Mouse (Mus musculus) G1E (cell line): ENCODE measurements around the gene Sox5.

Experiments
- CTCF ChIP-seq: IDR thresholded peaks from 2 replicates; pipeline ENCODE4 v1.5.1; 2012; ENCODE audit warnings: low read depth, low read length, inconsistent platforms, mixed read lengths
- GATA1 ChIP-seq: IDR thresholded peaks from 2 replicates; pipeline ENCODE4 v1.6.1; 2012; ENCODE audit warnings: borderline replicate concordance, low read length, inconsistent platforms, mixed read lengths
- POLR2AphosphoS5 ChIP-seq: IDR thresholded peaks from 2 replicates; pipeline ENCODE4 v1.6.1; 2012; ENCODE audit warnings: low read depth, low read length, inconsistent platforms; ENCODE audit not compliant: insufficient replicate concordance
- TAL1 ChIP-seq: conservative IDR thresholded peaks from 2 replicates; pipeline ENCODE4 v1.6.1; 2012; ENCODE audit warnings: low read depth, low read length, inconsistent platforms, mixed read lengths

DNA sequence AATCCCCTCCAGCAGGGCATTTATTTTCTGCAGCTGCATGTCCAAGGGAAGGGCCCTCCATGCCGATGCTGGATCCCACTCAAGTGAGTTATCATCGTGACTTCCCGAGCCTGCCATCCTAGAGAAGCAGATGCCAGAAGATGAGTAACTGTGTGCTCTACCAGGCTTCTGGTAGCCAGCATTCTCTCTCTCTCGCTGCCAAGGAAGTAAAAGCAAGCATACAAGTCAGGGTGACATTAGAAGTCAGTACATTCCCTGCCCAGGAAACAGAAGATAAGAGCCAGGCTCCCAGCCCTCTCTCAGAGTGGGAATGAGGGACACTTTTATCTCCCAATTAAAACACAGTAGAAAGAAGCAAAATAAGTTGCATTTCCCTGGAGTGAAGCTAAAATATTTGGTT, 86.1 kb downstream of the Sox5 start:
- TF ChIP-seq CTCF = no peak
- no peak for TF ChIP-seq TAL1
- no peak for TF ChIP-seq POLR2AphosphoS5
- no peak for TF ChIP-seq GATA1
